Mouse (Mus musculus): ENCODE measurements around the gene Axin2. TPM values are rescaled to one million over a fixed set of nuclear protein-coding genes. Genes with fewer than 3 reads are reported as not detected.
"Not testable (repeated sequence)": the region's sequence is repeated elsewhere in the genome, so short reads cannot be mapped to it uniquely, and the experiment has no call there.

Axin2 gene
- 14.4 and 17.9 TPM in 2 replicates for polyA plus RNA-seq (2012; rRNA removed)

DNA sequence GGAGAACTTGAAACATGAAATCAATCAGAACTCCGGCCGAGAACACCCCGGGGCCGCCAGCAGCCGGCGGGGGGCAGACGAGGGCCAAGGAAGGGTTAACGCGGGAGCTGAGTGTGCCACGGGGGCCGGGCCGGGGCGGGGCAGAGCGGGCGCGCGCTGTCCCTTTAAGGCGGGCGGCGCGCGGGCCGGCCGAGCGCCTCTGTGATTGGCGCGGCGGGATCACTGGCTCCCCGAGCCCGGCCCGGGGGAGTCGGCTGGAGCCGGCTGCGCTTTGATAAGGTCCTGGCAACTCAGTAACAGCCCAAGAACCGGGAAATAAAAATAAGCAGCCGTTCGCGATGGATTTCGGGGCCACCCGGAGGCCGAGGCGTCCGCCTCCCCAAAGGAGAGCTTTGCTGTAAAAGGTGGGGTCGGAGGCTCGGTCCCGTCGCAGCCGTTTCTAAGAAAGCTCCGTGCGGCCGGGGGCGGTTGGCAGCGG is at the start of gene Axin2:
Gene Axin2 (plus strand): TSS at position 192 of the 478 bp plus-strand sequence.
- H3K4me3 ChIP-seq (replicated peaks; ENCODE audit: extremely low read depth, low read depth, low read length), result peak within 1 kb of the TSS; percentile 87
- under 1% methylated on average over 53 of the region's 53 CpGs for WGBS
- peaks cover 5% of the 10 kb centered on the region for H3K4me1 ChIP-seq (ENCODE audit: control insufficient read depth, insufficient read depth, low read length)
- TF ChIP-seq CTCF (IDR thresholded peaks at IDR 0.05; ENCODE audit: insufficient read depth, low read length) (no peak), POLR2A (IDR thresholded peaks at IDR 0.05; ENCODE audit: borderline replicate concordance, extremely low read depth, low read depth, low read length) (no peak)
- DNase-seq, result peak; percentile 81

DNA sequence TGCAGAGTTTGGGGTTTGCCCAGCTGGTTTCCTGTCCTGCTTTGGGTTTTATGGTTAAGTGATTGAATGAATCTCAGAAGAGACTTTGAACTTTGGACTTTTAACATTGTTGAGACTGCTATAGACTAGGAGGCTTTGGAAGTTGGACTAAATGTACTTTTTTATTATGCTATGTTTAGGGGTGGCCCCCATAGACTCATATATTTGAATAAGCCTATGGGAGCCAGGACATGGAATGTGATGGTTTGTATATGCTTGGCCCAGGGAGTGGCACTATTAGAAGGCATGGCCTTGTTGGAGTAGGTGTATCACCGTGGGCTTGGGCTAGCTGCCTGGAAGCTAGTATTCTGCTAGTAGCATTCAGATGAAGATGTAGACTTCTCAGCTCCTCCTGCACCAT is 48.9 kb upstream of the Axin2 start:
- 94% methylated on average over 1 of the region's 1 CpGs for WGBS
- not testable (repeated sequence) for H3K4me1 ChIP-seq (ENCODE audit: control insufficient read depth, insufficient read depth, low read length); H3K4me3 ChIP-seq (replicated peaks; ENCODE audit: extremely low read depth, low read depth, low read length); DNase-seq

DNA sequence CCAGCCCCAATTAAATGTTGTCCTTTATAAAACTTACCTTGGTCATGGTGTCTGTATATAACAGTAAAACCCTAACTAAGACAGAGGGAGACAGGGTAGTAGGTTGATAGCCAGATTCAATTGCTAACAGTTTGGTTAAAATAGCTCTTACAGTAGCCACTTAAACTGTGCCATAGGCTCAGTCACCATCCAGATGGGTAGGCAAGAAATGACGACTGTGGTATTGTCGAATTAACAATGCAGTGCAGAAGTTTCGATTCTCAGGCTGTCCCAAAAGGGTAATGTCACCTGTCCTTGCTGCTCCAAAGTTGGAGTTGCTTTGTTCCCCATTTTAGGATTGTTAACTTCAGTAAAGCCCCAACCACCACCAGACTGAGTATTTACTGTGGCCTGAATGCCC is 48.4 kb upstream of the Axin2 start:
- DNase-seq, result no peak
- no peak for TF ChIP-seq CTCF (IDR thresholded peaks at IDR 0.05; ENCODE audit: insufficient read depth, low read length)
- TF ChIP-seq POLR2A (IDR thresholded peaks at IDR 0.05; ENCODE audit: borderline replicate concordance, extremely low read depth, low read depth, low read length), result no peak
- Histone ChIP-seq H3K4me3 (replicated peaks; ENCODE audit: extremely low read depth, low read depth, low read length) (no peak overlapping the region), H3K4me1 (ENCODE audit: control insufficient read depth, insufficient read depth, low read length) (peaks cover under 1% of the 10 kb centered on the region; the same call in 1 of the 2 replicates)
- WGBS, result 90% methylated on average over 3 of the region's 3 CpGs

DNA sequence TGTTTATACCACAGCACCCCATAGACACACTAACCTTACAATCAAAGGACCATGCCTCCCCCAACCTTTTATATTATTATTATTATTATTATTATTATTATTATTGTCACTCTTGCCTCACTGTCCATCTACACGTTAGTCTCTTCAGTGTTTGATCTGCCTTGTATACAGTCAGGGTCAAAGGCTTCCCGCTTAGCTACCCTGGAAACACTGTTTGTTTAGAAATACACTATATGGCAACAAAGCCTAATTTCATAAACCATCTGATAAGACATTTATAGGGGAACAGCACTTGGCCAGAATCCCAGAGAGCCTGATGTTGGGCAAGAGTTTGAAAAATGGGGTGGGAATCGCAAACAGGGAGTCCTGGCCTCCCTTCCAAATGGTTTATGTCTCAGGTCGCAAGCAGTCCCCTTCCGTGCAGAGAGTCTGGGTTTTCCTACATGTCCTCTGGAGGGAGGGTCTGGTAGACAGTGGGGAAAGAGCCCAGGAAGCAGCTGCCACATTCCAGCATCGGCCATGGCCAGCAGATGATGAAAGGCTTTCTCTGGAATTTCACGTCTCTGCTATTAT is 43.4 kb upstream of the Axin2 start:
- Histone ChIP-seq H3K4me1 (ENCODE audit: control insufficient read depth, insufficient read depth, low read length) (peaks cover 2% of the 10 kb centered on the region; the same call in 1 of the 2 replicates), H3K4me3 (replicated peaks; ENCODE audit: extremely low read depth, low read depth, low read length) (no peak overlapping the region)
- TF ChIP-seq POLR2A (IDR thresholded peaks at IDR 0.05; ENCODE audit: borderline replicate concordance, extremely low read depth, low read depth, low read length), result no peak
- TF ChIP-seq CTCF (IDR thresholded peaks at IDR 0.05; ENCODE audit: insufficient read depth, low read length), result no peak
- 31% methylated on average over 7 of the region's 7 CpGs for WGBS
- DNase-seq, result no peak

DNA sequence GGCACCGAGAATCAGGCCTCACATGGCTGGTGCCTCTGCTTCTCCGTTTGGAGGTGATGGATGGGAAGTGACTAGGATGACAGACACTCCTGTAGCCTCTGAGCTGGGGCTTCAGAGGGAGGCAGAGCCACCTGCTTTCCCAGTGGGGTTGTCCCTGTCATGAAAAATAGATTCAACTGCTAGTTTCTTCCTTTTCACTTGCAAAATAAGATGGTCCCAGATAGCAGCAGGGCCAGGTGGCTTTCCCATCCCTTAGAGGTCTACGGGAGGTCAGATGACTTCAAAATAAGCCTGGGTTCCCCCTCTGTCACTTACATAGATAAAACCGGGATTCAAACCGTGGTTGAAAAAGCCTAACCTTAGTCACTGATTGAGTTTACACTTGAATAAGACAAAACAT is 42.6 kb upstream of the Axin2 start:
- Histone ChIP-seq H3K4me1 (ENCODE audit: control insufficient read depth, insufficient read depth, low read length) (peaks cover 2% of the 10 kb centered on the region; the same call in 1 of the 2 replicates), H3K4me3 (replicated peaks; ENCODE audit: extremely low read depth, low read depth, low read length) (no peak overlapping the region)
- no peak for DNase-seq
- no peak for TF ChIP-seq POLR2A (IDR thresholded peaks at IDR 0.05; ENCODE audit: borderline replicate concordance, extremely low read depth, low read depth, low read length)
- no peak for TF ChIP-seq CTCF (IDR thresholded peaks at IDR 0.05; ENCODE audit: insufficient read depth, low read length)
- WGBS, result 77% methylated on average over 5 of the region's 5 CpGs

DNA sequence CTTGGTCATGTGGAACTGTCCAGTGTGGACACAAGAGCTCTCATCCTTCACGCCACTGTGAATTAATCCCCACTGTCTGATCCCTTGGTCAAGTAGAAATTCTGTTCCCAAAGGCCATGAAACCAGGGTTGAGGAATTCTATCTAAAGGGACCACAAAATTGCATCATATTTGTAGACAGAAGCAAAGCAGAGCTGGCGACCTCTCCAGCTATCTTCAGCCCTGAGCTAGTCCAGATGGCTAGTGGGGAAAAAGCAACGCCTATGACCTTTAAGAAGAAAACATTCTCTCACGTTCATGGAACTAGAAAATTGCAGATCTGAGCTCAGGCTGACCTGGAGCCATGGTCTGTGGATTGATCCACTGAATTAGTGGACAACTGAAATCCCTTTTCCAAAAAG is 39.6 kb upstream of the Axin2 start:
- 78% methylated on average over 4 of the region's 4 CpGs for WGBS
- DNase-seq, result no peak

DNA sequence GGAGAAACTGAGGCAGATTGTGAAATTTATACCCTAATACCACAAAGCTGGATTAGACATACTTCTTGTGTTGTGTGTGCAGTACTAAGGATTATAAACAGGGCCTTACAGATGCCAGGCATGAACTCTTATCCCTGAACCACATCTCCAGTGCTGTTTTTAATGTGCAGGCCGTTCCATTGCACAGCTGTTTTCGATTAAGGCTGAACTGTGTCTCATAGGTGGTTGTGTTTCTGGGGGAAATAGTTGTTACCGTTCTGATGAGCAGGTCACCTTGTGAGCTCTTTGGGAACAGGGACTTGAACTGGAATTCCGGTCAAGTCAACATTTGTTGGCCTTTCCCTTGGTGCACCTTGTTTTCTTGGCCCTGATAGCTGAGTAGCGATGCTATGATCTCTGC is 38.5 kb upstream of the Axin2 start:
- H3K4me1 ChIP-seq (ENCODE audit: control insufficient read depth, insufficient read depth, low read length), result peaks cover 2% of the 10 kb centered on the region; the same call in 1 of the 2 replicates
- DNase-seq, result no peak
- TF ChIP-seq CTCF (IDR thresholded peaks at IDR 0.05; ENCODE audit: insufficient read depth, low read length), result no peak
- TF ChIP-seq POLR2A (IDR thresholded peaks at IDR 0.05; ENCODE audit: borderline replicate concordance, extremely low read depth, low read depth, low read length), result no peak
- WGBS, result 87% methylated on average over 5 of the region's 5 CpGs
- H3K4me3 ChIP-seq (replicated peaks; ENCODE audit: extremely low read depth, low read depth, low read length), result no peak overlapping the region

More for the DNA sequence above, 39.6 kb upstream of the Axin2 start:
- no peak overlapping the region for H3K4me3 ChIP-seq (replicated peaks; ENCODE audit: extremely low read depth, low read depth, low read length)
- peaks cover 2% of the 10 kb centered on the region; the same call in 1 of the 2 replicates for H3K4me1 ChIP-seq (ENCODE audit: control insufficient read depth, insufficient read depth, low read length)
- no peak for TF ChIP-seq POLR2A (IDR thresholded peaks at IDR 0.05; ENCODE audit: borderline replicate concordance, extremely low read depth, low read depth, low read length)
- TF ChIP-seq CTCF (IDR thresholded peaks at IDR 0.05; ENCODE audit: insufficient read depth, low read length), result no peak

DNA sequence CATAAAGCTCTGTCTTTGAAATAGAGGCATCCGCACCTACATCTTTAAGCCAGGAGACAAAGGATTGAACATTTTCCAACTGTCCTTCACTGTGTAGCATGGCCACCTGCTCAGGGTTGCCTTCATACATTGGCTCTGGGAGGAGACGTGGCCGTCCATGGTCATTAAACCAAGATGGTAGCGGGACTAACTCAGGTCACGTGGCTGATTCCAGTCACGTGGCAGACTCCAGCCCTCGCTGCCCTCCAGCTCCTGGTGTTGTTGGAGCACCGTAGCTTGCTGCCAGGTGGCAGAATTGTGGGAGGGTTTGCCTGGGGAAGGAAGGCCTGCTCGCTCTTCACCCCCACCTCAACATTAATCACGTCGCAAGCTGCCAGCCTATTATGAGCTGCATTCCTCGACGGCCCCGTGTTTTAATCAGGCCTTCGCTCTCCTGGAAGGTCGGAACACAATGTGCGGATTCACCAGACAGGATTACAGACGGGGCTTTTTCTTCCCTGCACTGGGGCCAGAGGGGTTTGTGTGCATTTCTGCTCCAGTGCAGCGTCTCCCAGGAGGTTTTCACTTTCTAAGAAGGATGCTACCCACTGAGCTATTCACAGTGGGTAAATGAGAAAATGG is 34.8 kb upstream of the Axin2 start:
- Histone ChIP-seq H3K4me1 (ENCODE audit: control insufficient read depth, insufficient read depth, low read length) (no peaks in the 10 kb centered on the region), H3K4me3 (replicated peaks; ENCODE audit: extremely low read depth, low read depth, low read length) (no peak overlapping the region)
- 76% methylated on average over 19 of the region's 19 CpGs for WGBS
- DNase-seq, result no peak
- no peak for TF ChIP-seq POLR2A (IDR thresholded peaks at IDR 0.05; ENCODE audit: borderline replicate concordance, extremely low read depth, low read depth, low read length)

DNA sequence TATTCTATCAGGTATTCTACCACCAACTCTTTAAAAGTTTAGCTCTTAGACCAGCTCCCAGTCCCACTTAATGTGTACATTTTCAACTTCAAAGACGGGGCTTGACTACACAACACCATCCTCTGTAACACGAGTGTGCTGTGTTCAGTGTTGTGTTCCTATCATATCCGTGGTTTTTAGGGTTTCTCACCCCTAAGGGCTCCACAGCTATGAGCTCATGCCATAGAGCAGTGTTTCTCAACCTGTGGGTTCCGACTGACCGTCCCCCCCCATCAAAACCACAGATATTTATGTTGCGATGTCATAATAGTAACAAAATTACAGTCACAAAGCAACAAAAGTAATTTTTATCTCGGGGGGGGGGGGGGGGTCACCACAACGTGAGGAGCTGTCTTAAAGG is 34.1 kb upstream of the Axin2 start:
- 75% methylated on average over 8 of the region's 8 CpGs for WGBS
- TF ChIP-seq POLR2A (IDR thresholded peaks at IDR 0.05; ENCODE audit: borderline replicate concordance, extremely low read depth, low read depth, low read length) (no peak), CTCF (IDR thresholded peaks at IDR 0.05; ENCODE audit: insufficient read depth, low read length) (no peak)
- H3K4me3 ChIP-seq (replicated peaks; ENCODE audit: extremely low read depth, low read depth, low read length), result no peak overlapping the region
- no peaks in the 10 kb centered on the region; the same call in 1 of the 2 replicates for H3K4me1 ChIP-seq (ENCODE audit: control insufficient read depth, insufficient read depth, low read length)
- no peak for DNase-seq

DNA sequence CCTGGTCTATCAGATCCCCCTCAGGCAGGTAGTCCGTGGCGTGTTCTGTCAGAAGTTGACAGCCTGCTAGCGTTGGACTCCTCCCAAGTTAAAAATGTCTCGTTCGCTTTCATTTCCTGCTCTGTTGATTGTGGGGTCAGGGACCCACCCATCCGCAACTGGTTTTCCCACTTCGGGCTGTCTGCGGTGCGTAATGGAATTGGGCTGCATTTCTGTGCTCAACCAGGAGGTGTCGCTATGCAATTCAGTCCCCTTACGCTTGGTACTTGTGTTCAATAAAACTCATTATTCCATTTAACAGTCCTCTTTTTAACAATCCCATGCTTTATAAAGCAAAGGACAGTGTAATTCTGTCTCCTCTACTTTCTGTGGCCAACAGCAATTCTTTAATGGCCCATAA is 31.0 kb upstream of the Axin2 start:
- WGBS, result 32% methylated on average over 11 of the region's 11 CpGs
- TF ChIP-seq POLR2A (IDR thresholded peaks at IDR 0.05; ENCODE audit: borderline replicate concordance, extremely low read depth, low read depth, low read length) (no peak), CTCF (IDR thresholded peaks at IDR 0.05; ENCODE audit: insufficient read depth, low read length) (peak; percentile 78)
- DNase-seq, result peak; percentile 60

More for the DNA sequence above, 31.0 kb upstream of the Axin2 start:
- Histone ChIP-seq H3K4me3 (replicated peaks; ENCODE audit: extremely low read depth, low read depth, low read length) (no peak overlapping the region), H3K4me1 (ENCODE audit: control insufficient read depth, insufficient read depth, low read length) (no peaks in the 10 kb centered on the region; the same call in 1 of the 2 replicates)
